Mouse (Mus musculus) heart, embryonic 11.5 days (tissue): ENCODE data around the gene 1500009C09Rik. TPM values are rescaled to one million over a fixed set of nuclear protein-coding genes. Genes with fewer than 3 reads are reported as not detected.
A peak's percentile ranks its signal among the peaks of the same experiment; 100 is the strongest.

Experiments
- ATAC-seq: fragments of 200-750 bp; cut with Nextera tagmentation; replicated peaks from 2 replicates; pipeline ENCODE4 v1.8.0; 2017; ENCODE audit warnings: moderate library complexity; ENCODE audit not compliant: insufficient number of reproducible peaks, low FRiP score, low TSS enrichment
- H3K27ac ChIP-seq: fragments of 300-500 bp; sonication (generic); 2 replicates; pipeline ENCODE4 v1.5.1; 2014; ENCODE audit warnings: mild to moderate bottlenecking, low read depth, low read length
- H3K27me3 ChIP-seq: fragments of 300-500 bp; sonication (generic); 2 replicates; pipeline ENCODE4 v1.6.1; 2014; ENCODE audit warnings: mild to moderate bottlenecking, low read length, mixed read lengths; ENCODE audit not compliant: control insufficient read depth, insufficient read depth
- H3K36me3 ChIP-seq: fragments of 300-500 bp; sonication (generic); 2 replicates; pipeline ENCODE4 v1.6.1; 2014; ENCODE audit warnings: mild to moderate bottlenecking, low read length, moderate library complexity, mixed read lengths; ENCODE audit not compliant: control insufficient read depth, insufficient read depth
- H3K4me1 ChIP-seq: fragments of 300-500 bp; sonication (generic); 2 replicates; pipeline ENCODE4 v1.6.1; 2014; ENCODE audit warnings: low read length; ENCODE audit not compliant: control insufficient read depth, insufficient read depth
- H3K4me2 ChIP-seq: fragments of 300-500 bp; sonication (generic); 2 replicates; pipeline ENCODE4 v1.6.1; 2014; ENCODE audit warnings: mild to moderate bottlenecking, moderate library complexity
- H3K4me3 ChIP-seq: fragments of 300-500 bp; sonication (generic); 2 replicates; pipeline ENCODE4 v1.5.1; 2014; ENCODE audit warnings: low read depth, low read length
- H3K9ac ChIP-seq: fragments of 300-500 bp; sonication (generic); 2 replicates; pipeline ENCODE4 v1.6.1; 2014; ENCODE audit warnings: mild to moderate bottlenecking, low read depth, low read length, moderate library complexity
- H3K9me3 ChIP-seq: fragments of 300-500 bp; sonication (generic); replicated peaks from 2 replicates; pipeline ENCODE4 v1.6.1; 2016; ENCODE audit warnings: low read length; ENCODE audit not compliant: control insufficient read depth
- WGBS: fragments of 180-500 bp; shearing (Covaris S2); extraction: QIAGEN DNeasy Blood & Tissue Kit; methylation state at CpG from one replicate; pipeline ENCODE4 v1.1.7; 2014; ENCODE audit not compliant: insufficient replicate concordance; 5-methylcytosine and 5-hydroxymethylcytosine counted together
- polyA plus RNA-seq: library from polyadenylated mRNA; unstranded; fragments of >200 nt; fragmentation: Nextera tagmentation; extraction: Ambion mirVana; gene quantifications from 2 replicates; pipeline ENCODE4 v1.2.1, GENCODE M21; 2014

1500009C09Rik gene
- polyA plus RNA-seq, 1 experiment from 2014 or later = not detected

GRCm38 (mm10) chr15:82298764-82299561, 46.8 kb downstream of the 1500009C09Rik start, which contains the start of gene Wbp2nl:
Gene Wbp2nl, plus strand, starts transcription at chr15:82298954.
- peak; percentile 65 for ATAC-seq

DNA sequence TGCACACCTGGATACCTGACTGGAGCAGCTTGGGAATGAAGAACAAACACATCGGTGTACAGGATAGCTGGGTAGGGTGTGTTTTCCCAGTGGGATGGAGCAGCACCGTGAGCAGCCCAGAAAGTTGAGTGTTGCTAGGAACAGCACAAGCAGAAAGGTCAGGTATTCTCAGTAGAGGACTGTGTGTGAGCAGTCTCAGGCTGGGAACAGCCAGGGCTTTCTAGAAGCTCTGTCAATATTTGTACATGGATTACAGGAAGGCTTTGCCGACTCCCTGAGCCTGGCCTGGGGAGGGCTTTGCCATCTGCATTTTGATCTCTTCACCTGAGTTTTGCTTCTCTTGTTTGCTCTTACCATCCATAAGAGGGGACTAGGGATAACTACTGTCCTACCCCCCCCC, 54.9 kb downstream of the 1500009C09Rik start:
- Histone ChIP-seq H3K4me2 (no peak overlapping the region), H3K4me1 (no peaks in the 10 kb centered on the region)

More at GRCm38 (mm10) chr15:82298764-82299561, 46.8 kb downstream of the 1500009C09Rik start, which contains the start of gene Wbp2nl:
- Histone ChIP-seq H3K36me3 (no peaks in the 10 kb centered on the region), H3K9ac (no peak within 1 kb of the TSS), H3K27ac (no peak within 1 kb of the TSS), H3K9me3 (no peaks in the 10 kb centered on the region), H3K4me1 (no peaks in the 10 kb centered on the region), H3K4me2 (peak within 1 kb of the TSS; percentile 50), H3K4me3 (no peak within 1 kb of the TSS), H3K27me3 (no peaks in the 10 kb centered on the region)
- WGBS = 48% methylated on average over 39 of the region's 39 CpGs

DNA sequence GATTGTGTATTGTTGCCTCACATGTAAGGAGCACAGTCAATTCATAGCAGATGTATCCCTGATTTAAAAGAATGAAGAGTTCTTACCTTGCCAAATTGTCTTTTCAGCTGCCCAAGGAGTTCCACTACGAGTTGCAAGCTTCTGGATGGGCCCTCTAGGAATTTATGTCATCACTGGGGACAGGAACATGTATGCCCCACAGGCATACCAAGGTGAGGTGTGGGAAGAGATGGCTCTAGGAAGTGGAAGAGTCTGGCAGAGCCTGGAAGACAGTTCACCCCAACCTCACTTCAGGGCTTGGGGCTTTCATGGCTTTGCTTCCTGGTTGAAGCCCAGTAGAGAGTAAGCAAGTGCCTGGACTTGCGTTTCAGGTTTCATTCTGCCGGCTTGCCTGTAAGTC, 56.2 kb downstream of the 1500009C09Rik start:
- ATAC-seq = no peak
- H3K4me1 ChIP-seq = no peaks in the 10 kb centered on the region
- H3K4me3 ChIP-seq = no peak overlapping the region
- no peak overlapping the region for H3K9ac ChIP-seq
- H3K4me2 ChIP-seq = no peak overlapping the region
- no peaks in the 10 kb centered on the region for H3K36me3 ChIP-seq
- no peak overlapping the region for H3K27ac ChIP-seq
- H3K9me3 ChIP-seq = no peaks in the 10 kb centered on the region
- WGBS = 77% methylated on average over 3 of the region's 3 CpGs
- H3K27me3 ChIP-seq = no peaks in the 10 kb centered on the region

More for the DNA sequence above, 54.9 kb downstream of the 1500009C09Rik start:
- ATAC-seq = no peak
- Histone ChIP-seq H3K9ac (no peak overlapping the region), H3K36me3 (no peaks in the 10 kb centered on the region), H3K9me3 (no peaks in the 10 kb centered on the region), H3K27me3 (no peaks in the 10 kb centered on the region), H3K27ac (no peak overlapping the region), H3K4me3 (no peak overlapping the region)
- WGBS = 68% methylated on average over 3 of the region's 3 CpGs

Other genes with a start within 250 kb of the 1500009C09Rik start
- 23.8 TPM in 2 replicates for gene Desi1, start 218.5 kb upstream of the 1500009C09Rik start, polyA plus RNA-seq
- 193 and 203 TPM in 2 replicates for gene Snu13, start 204.8 kb upstream of the 1500009C09Rik start, polyA plus RNA-seq
- gene 4930407I10Rik, start 193.2 kb upstream of the 1500009C09Rik start, polyA plus RNA-seq = not detected in 2 replicates
- gene Mei1, start 182.4 kb upstream of the 1500009C09Rik start, polyA plus RNA-seq = not detected in 2 replicates
- 9.5 and 9.6 TPM in 2 replicates for gene Ccdc134, start 124.5 kb upstream of the 1500009C09Rik start, polyA plus RNA-seq
- gene Srebf2, start 105.2 kb upstream of the 1500009C09Rik start, polyA plus RNA-seq = 82.3 and 88.1 TPM in 2 replicates
- 0.07 TPM in 1 of 2 replicates, not detected in the other for gene Shisa8, start 39.6 kb upstream of the 1500009C09Rik start, polyA plus RNA-seq
- gene Tnfrsf13c, start 28.0 kb upstream of the 1500009C09Rik start, polyA plus RNA-seq = 0.29 TPM in 1 of 2 replicates, not detected in the other
- 59.7 and 67.3 TPM in 2 replicates for gene Cenpm, start 7.6 kb upstream of the 1500009C09Rik start, polyA plus RNA-seq
- gene Sept3, start 22.5 kb downstream of the 1500009C09Rik start, polyA plus RNA-seq = 5.0 and 6.2 TPM in 2 replicates
- gene Wbp2nl, start 46.6 kb downstream of the 1500009C09Rik start, polyA plus RNA-seq = 0.40 and 0.56 TPM in 2 replicates
- gene Naga, start 86.5 kb downstream of the 1500009C09Rik start, polyA plus RNA-seq = 33.4 and 38.7 TPM in 2 replicates
- gene Pheta2, start 86.5 kb downstream of the 1500009C09Rik start, polyA plus RNA-seq = 10.0 and 11.3 TPM in 2 replicates
- 320 and 330 TPM in 2 replicates for gene Smdt1, start 86.6 kb downstream of the 1500009C09Rik start, polyA plus RNA-seq
- gene Ndufa6, start 101.9 kb downstream of the 1500009C09Rik start, polyA plus RNA-seq = 462 and 487 TPM in 2 replicates
- 4.1 and 4.4 TPM in 2 replicates for gene Cyp2d22, start 127.9 kb downstream of the 1500009C09Rik start, polyA plus RNA-seq
- gene Cyp2d11, start 141.6 kb downstream of the 1500009C09Rik start, polyA plus RNA-seq = not detected in 2 replicates
- gene Cyp2d10, start 154.8 kb downstream of the 1500009C09Rik start, polyA plus RNA-seq = 0.40 TPM in 1 of 2 replicates, not detected in the other
- gene Cyp2d9, start 181.0 kb downstream of the 1500009C09Rik start, polyA plus RNA-seq = not detected in 2 replicates